Mouse (Mus musculus) lung, postnatal 4 days (tissue): ENCODE results near the gene Sept10.

Experiments used
- DNase-seq, 2 experiments: peaks; one replicate each; pipeline ENCODE4 v3.0.0; 2021

Gene Sept10

GRCm38 (mm10) chr10:59221473-59222270 lies at the start of gene Sept10, which contains the start of gene Sowahc:
TSS of gene Sept10 (minus strand) at chr10:59221847.
TSS of gene Sowahc (plus strand) at chr10:59221953.
- DNase-seq: peak; percentile 99

GRCm38 (mm10) chr10:59268754-59269153 lies 47.1 kb upstream of the Sept10 start:
- DNase-seq: no peak

- DNase-seq: no peak
Measured at GRCm38 (mm10) chr10:59268109-59268508, 46.5 kb upstream of the Sept10 start.

- DNase-seq: no peak
Measured at GRCm38 (mm10) chr10:59267275-59267674, 45.6 kb upstream of the Sept10 start.

GRCm38 (mm10) chr10:59266097-59266496 lies 44.5 kb upstream of the Sept10 start:
- peak; percentile 58 to 69 for DNase-seq

GRCm38 (mm10) chr10:59265674-59266073 lies 44.0 kb upstream of the Sept10 start:
- DNase-seq: peak; percentile 41 to 47

GRCm38 (mm10) chr10:59265067-59265466 lies 43.4 kb upstream of the Sept10 start:
- peak; percentile 35 to 48 for DNase-seq

- no peak for DNase-seq
Measured at GRCm38 (mm10) chr10:59262979-59263378, 41.3 kb upstream of the Sept10 start.

- DNase-seq: no peak
Measured at GRCm38 (mm10) chr10:59262021-59262420, 40.4 kb upstream of the Sept10 start.

- no peak for DNase-seq
Measured at GRCm38 (mm10) chr10:59261603-59262002, 40.0 kb upstream of the Sept10 start.

GRCm38 (mm10) chr10:59259572-59259971 lies 37.9 kb upstream of the Sept10 start:
- no peak for DNase-seq

- DNase-seq: no peak
Measured at GRCm38 (mm10) chr10:59256533-59256932, 34.9 kb upstream of the Sept10 start.

GRCm38 (mm10) chr10:59253541-59254079 lies 32.0 kb upstream of the Sept10 start:
- no peak for DNase-seq

GRCm38 (mm10) chr10:59252396-59252795 lies 30.7 kb upstream of the Sept10 start:
- DNase-seq: no peak

- no peak for DNase-seq
Measured at GRCm38 (mm10) chr10:59251980-59252379, 30.3 kb upstream of the Sept10 start.

- no peak for DNase-seq
Measured at GRCm38 (mm10) chr10:59250679-59251078, 29.0 kb upstream of the Sept10 start.

- DNase-seq: no peak
Measured at GRCm38 (mm10) chr10:59249531-59249930, 27.9 kb upstream of the Sept10 start.

GRCm38 (mm10) chr10:59241141-59241541 lies 19.5 kb upstream of the Sept10 start:
- peak; percentile 66 to 67 for DNase-seq

GRCm38 (mm10) chr10:59237757-59238156 lies 16.1 kb upstream of the Sept10 start:
- peak in 1 of 2 experiments; percentile 35 for DNase-seq

GRCm38 (mm10) chr10:59236486-59236885 lies 14.8 kb upstream of the Sept10 start:
- DNase-seq: peak; percentile 48 to 57

GRCm38 (mm10) chr10:59235847-59236246 lies 14.2 kb upstream of the Sept10 start:
- DNase-seq: no peak

- no peak for DNase-seq
Measured at GRCm38 (mm10) chr10:59235227-59235626, 13.6 kb upstream of the Sept10 start.

GRCm38 (mm10) chr10:59229205-59229820 lies 7.7 kb upstream of the Sept10 start:
- DNase-seq: no peak

- DNase-seq: no peak
Measured at GRCm38 (mm10) chr10:59225137-59225536, 3.5 kb upstream of the Sept10 start.
